Mouse (Mus musculus) liver, postnatal 0 days (tissue): ENCODE data around the gene Map3k4.

ENCODE experiments used
- CTCF ChIP-seq: sonication (generic); IDR thresholded peaks from 2 replicates; pipeline ENCODE4 v1.5.1; 2016; ENCODE audit warnings: antibody characterized with exemption, low read depth
- EP300 ChIP-seq: IDR thresholded peaks from 2 replicates; pipeline ENCODE4 v1.6.1; 2016; ENCODE audit warnings: antibody characterized with exemption, low read depth, mild to moderate bottlenecking

DNA sequence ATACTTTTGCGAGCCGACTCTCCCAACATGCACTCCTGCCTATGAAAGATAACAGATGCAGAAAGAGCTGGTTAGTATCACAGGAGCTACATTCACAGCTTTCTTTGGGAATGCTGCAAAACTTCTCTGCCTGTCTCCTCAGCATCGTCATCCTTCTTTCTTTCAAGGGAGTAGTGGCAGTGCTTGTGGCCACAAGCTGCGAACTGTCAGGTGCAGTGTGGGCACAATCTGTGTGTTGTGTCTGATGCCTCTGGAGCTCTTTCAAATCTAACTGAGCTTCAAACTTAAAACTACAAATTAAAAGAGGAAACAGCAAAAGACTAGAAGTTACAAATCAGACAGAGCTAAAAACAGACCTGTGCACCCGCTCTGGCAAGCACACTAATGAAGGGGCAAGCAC, 40.5 kb downstream of the Map3k4 start:
- TF ChIP-seq CTCF: no peak
- TF ChIP-seq EP300: no peak
